Mouse (Mus musculus): ENCODE data around the gene Arhgef3. TPM values are rescaled to one million over a fixed set of nuclear protein-coding genes. Genes with fewer than 3 reads are reported as not detected.
A peak's percentile ranks its signal among the peaks of the same experiment; 100 is the strongest.

Gene Arhgef3
- polyA plus RNA-seq, 1 experiment from 2014 or later = 3.5 TPM

- WGBS = 82% methylated on average over 6 of the region's 6 CpGs
- Histone ChIP-seq H3K4me3 (ENCODE audit: low read depth, low read length) (no peak overlapping the region), H3K27ac (ENCODE audit: low read depth, low read length) (no peak overlapping the region), H3K9me3 (ENCODE audit: control insufficient read depth, low read length) (no peaks in the 10 kb centered on the region), H3K4me2 (replicated peaks; ENCODE audit: low read depth, low read length) (no peak overlapping the region), H3K9ac (ENCODE audit: low read depth, low read length) (no peak overlapping the region), H3K36me3 (ENCODE audit: control insufficient read depth, insufficient read depth, low read length) (no peaks in the 10 kb centered on the region), H3K4me1 (replicated peaks; ENCODE audit: control insufficient read depth, insufficient read depth, low read length) (no peaks in the 10 kb centered on the region), H3K27me3 (ENCODE audit: control insufficient read depth, insufficient read depth, low read length) (no peaks in the 10 kb centered on the region)
- DNase-seq (ENCODE audit: low spot score) = no peak
- ATAC-seq (ENCODE audit: low FRiP score) = no peak
These were observed 12.0 kb upstream of the Arhgef3 start for GRCm38 (mm10) chr14:27102720-27103119.

GRCm38 (mm10) chr14:27105731-27106457, 8.8 kb upstream of the Arhgef3 start:
- no peak for DNase-seq (ENCODE audit: low spot score)
- Histone ChIP-seq H3K4me1 (replicated peaks; ENCODE audit: control insufficient read depth, insufficient read depth, low read length) (no peaks in the 10 kb centered on the region), H3K4me3 (ENCODE audit: low read depth, low read length) (no peak overlapping the region), H3K9me3 (ENCODE audit: control insufficient read depth, low read length) (no peaks in the 10 kb centered on the region), H3K4me2 (replicated peaks; ENCODE audit: low read depth, low read length) (no peak overlapping the region), H3K9ac (ENCODE audit: low read depth, low read length) (no peak overlapping the region), H3K27ac (ENCODE audit: low read depth, low read length) (no peak overlapping the region), H3K27me3 (ENCODE audit: control insufficient read depth, insufficient read depth, low read length) (no peaks in the 10 kb centered on the region), H3K36me3 (ENCODE audit: control insufficient read depth, insufficient read depth, low read length) (no peaks in the 10 kb centered on the region)
- ATAC-seq (ENCODE audit: low FRiP score) = no peak
- WGBS = 62% methylated on average over 12 of the region's 12 CpGs

GRCm38 (mm10) chr14:27108748-27109504, 5.8 kb upstream of the Arhgef3 start:
- Histone ChIP-seq H3K36me3 (ENCODE audit: control insufficient read depth, insufficient read depth, low read length) (no peaks in the 10 kb centered on the region), H3K9ac (ENCODE audit: low read depth, low read length) (no peak overlapping the region), H3K27ac (ENCODE audit: low read depth, low read length) (no peak overlapping the region), H3K4me2 (replicated peaks; ENCODE audit: low read depth, low read length) (no peak overlapping the region), H3K27me3 (ENCODE audit: control insufficient read depth, insufficient read depth, low read length) (peaks cover 5% of the 10 kb centered on the region; the same call in 1 of the 2 replicates), H3K4me3 (ENCODE audit: low read depth, low read length) (no peak overlapping the region), H3K9me3 (ENCODE audit: control insufficient read depth, low read length) (no peaks in the 10 kb centered on the region), H3K4me1 (replicated peaks; ENCODE audit: control insufficient read depth, insufficient read depth, low read length) (no peaks in the 10 kb centered on the region)
- DNase-seq (ENCODE audit: low spot score) (no peak), ATAC-seq (ENCODE audit: low FRiP score) (no peak)
- 78% methylated on average over 6 of the region's 6 CpGs for WGBS

GRCm38 (mm10) chr14:27115275-27115660, 569 bp downstream of the Arhgef3 start:
- peaks cover 3% of the 10 kb centered on the region; the same call in 1 of the 2 replicates for H3K4me1 ChIP-seq (replicated peaks; ENCODE audit: control insufficient read depth, insufficient read depth, low read length)
- ATAC-seq (ENCODE audit: low FRiP score) (no peak), DNase-seq (ENCODE audit: low spot score) (no peak)
- H3K9me3 ChIP-seq (ENCODE audit: control insufficient read depth, low read length) = no peaks in the 10 kb centered on the region
- peaks cover 21% of the 10 kb centered on the region for H3K27me3 ChIP-seq (ENCODE audit: control insufficient read depth, insufficient read depth, low read length)
- H3K36me3 ChIP-seq (ENCODE audit: control insufficient read depth, insufficient read depth, low read length) = no peaks in the 10 kb centered on the region
- H3K4me3 ChIP-seq (ENCODE audit: low read depth, low read length) = peak overlapping the region; percentile 55
- peak overlapping the region; percentile 99 for H3K4me2 ChIP-seq (replicated peaks; ENCODE audit: low read depth, low read length)
- no peak overlapping the region for H3K9ac ChIP-seq (ENCODE audit: low read depth, low read length)
- H3K27ac ChIP-seq (ENCODE audit: low read depth, low read length) = no peak overlapping the region
- WGBS = 20% methylated on average over 11 of the region's 11 CpGs

GRCm38 (mm10) chr14:27115991-27116390, 1.3 kb downstream of the Arhgef3 start:
- H3K4me2 ChIP-seq (replicated peaks; ENCODE audit: low read depth, low read length) = no peak overlapping the region
- peaks cover 3% of the 10 kb centered on the region; the same call in 1 of the 2 replicates for H3K4me1 ChIP-seq (replicated peaks; ENCODE audit: control insufficient read depth, insufficient read depth, low read length)
- 77% methylated on average over 6 of the region's 6 CpGs for WGBS
- H3K9me3 ChIP-seq (ENCODE audit: control insufficient read depth, low read length) = no peaks in the 10 kb centered on the region
- DNase-seq (ENCODE audit: low spot score) (no peak), ATAC-seq (ENCODE audit: low FRiP score) (no peak)
- no peak overlapping the region for H3K27ac ChIP-seq (ENCODE audit: low read depth, low read length)
- H3K36me3 ChIP-seq (ENCODE audit: control insufficient read depth, insufficient read depth, low read length) = no peaks in the 10 kb centered on the region
- no peak overlapping the region for H3K4me3 ChIP-seq (ENCODE audit: low read depth, low read length)
- no peak overlapping the region for H3K9ac ChIP-seq (ENCODE audit: low read depth, low read length)
- H3K27me3 ChIP-seq (ENCODE audit: control insufficient read depth, insufficient read depth, low read length) = peaks cover 21% of the 10 kb centered on the region

GRCm38 (mm10) chr14:27116577-27117165, 2.0 kb downstream of the Arhgef3 start:
- Histone ChIP-seq H3K9me3 (ENCODE audit: control insufficient read depth, low read length) (no peaks in the 10 kb centered on the region), H3K36me3 (ENCODE audit: control insufficient read depth, insufficient read depth, low read length) (no peaks in the 10 kb centered on the region), H3K4me1 (replicated peaks; ENCODE audit: control insufficient read depth, insufficient read depth, low read length) (peaks cover 3% of the 10 kb centered on the region; the same call in 1 of the 2 replicates), H3K27ac (ENCODE audit: low read depth, low read length) (no peak overlapping the region), H3K4me2 (replicated peaks; ENCODE audit: low read depth, low read length) (no peak overlapping the region), H3K27me3 (ENCODE audit: control insufficient read depth, insufficient read depth, low read length) (peaks cover 21% of the 10 kb centered on the region), H3K9ac (ENCODE audit: low read depth, low read length) (no peak overlapping the region), H3K4me3 (ENCODE audit: low read depth, low read length) (no peak overlapping the region)
- ATAC-seq (ENCODE audit: low FRiP score) = no peak
- DNase-seq (ENCODE audit: low spot score) = no peak
- 84% methylated on average over 4 of the region's 4 CpGs for WGBS

GRCm38 (mm10) chr14:27118546-27118945, 3.8 kb downstream of the Arhgef3 start:
- no peak overlapping the region for H3K4me2 ChIP-seq (replicated peaks; ENCODE audit: low read depth, low read length)
- WGBS = 85% methylated on average over 5 of the region's 5 CpGs
- H3K27me3 ChIP-seq (ENCODE audit: control insufficient read depth, insufficient read depth, low read length) = peaks cover 20% of the 10 kb centered on the region
- DNase-seq (ENCODE audit: low spot score) (no peak), ATAC-seq (ENCODE audit: low FRiP score) (no peak)
- H3K4me3 ChIP-seq (ENCODE audit: low read depth, low read length) = no peak overlapping the region
- no peaks in the 10 kb centered on the region for H3K36me3 ChIP-seq (ENCODE audit: control insufficient read depth, insufficient read depth, low read length)
- no peak overlapping the region for H3K27ac ChIP-seq (ENCODE audit: low read depth, low read length)
- no peaks in the 10 kb centered on the region for H3K9me3 ChIP-seq (ENCODE audit: control insufficient read depth, low read length)
- H3K4me1 ChIP-seq (replicated peaks; ENCODE audit: control insufficient read depth, insufficient read depth, low read length) = peaks cover 3% of the 10 kb centered on the region; the same call in 1 of the 2 replicates
- no peak overlapping the region for H3K9ac ChIP-seq (ENCODE audit: low read depth, low read length)

- DNase-seq (ENCODE audit: low spot score) = no peak
- no peak for ATAC-seq (ENCODE audit: low FRiP score)
- Histone ChIP-seq H3K9ac (ENCODE audit: low read depth, low read length) (no peak overlapping the region), H3K4me3 (ENCODE audit: low read depth, low read length) (no peak overlapping the region), H3K4me1 (replicated peaks; ENCODE audit: control insufficient read depth, insufficient read depth, low read length) (no peaks in the 10 kb centered on the region), H3K27ac (ENCODE audit: low read depth, low read length) (no peak overlapping the region), H3K4me2 (replicated peaks; ENCODE audit: low read depth, low read length) (no peak overlapping the region), H3K27me3 (ENCODE audit: control insufficient read depth, insufficient read depth, low read length) (no peaks in the 10 kb centered on the region), H3K9me3 (ENCODE audit: control insufficient read depth, low read length) (no peaks in the 10 kb centered on the region), H3K36me3 (ENCODE audit: control insufficient read depth, insufficient read depth, low read length) (no peaks in the 10 kb centered on the region)
- 82% methylated on average over 3 of the region's 3 CpGs for WGBS
These were observed 7.9 kb downstream of the Arhgef3 start for GRCm38 (mm10) chr14:27122646-27123045.
